Mouse (Mus musculus): ENCODE data around the gene Hspa8. TPM values are rescaled to one million over a fixed set of nuclear protein-coding genes. Genes with fewer than 3 reads are reported as not detected.
"Not testable (repeated sequence)": the region's sequence is repeated elsewhere in the genome, so short reads cannot be mapped to it uniquely, and the experiment has no call there.

The Hspa8 gene
- polyA plus RNA-seq, 1 experiment = 1,837 TPM

GRCm38 (mm10) chr9:40781726-40782581 is 18.8 kb upstream of the Hspa8 start:
- H3K27ac ChIP-seq (ENCODE audit: insufficient read depth, low read depth, low read length) = peak overlapping the region; percentile 64
- peak overlapping the region; percentile 16; the same call in 1 of the 2 replicates for H3K4me3 ChIP-seq (ENCODE audit: insufficient read depth, low read depth, low read length)
- H3K4me1 ChIP-seq (ENCODE audit: control insufficient read depth, insufficient read depth, low read length) = peaks cover 17% of the 10 kb centered on the region
- 24% methylated on average over 26 of the region's 26 CpGs for WGBS
- TF ChIP-seq POLR2A (IDR thresholded peaks at IDR 0.05; ENCODE audit: insufficient read depth, low read depth, low read length) (no peak), CTCF (IDR thresholded peaks at IDR 0.05; ENCODE audit: insufficient read depth, low read depth, low read length) (no peak)

- Histone ChIP-seq H3K4me1 (ENCODE audit: control insufficient read depth, insufficient read depth, low read length) (peaks cover 17% of the 10 kb centered on the region), H3K27ac (ENCODE audit: insufficient read depth, low read depth, low read length) (peak overlapping the region; percentile 74), H3K4me3 (ENCODE audit: insufficient read depth, low read depth, low read length) (no peak overlapping the region)
- TF ChIP-seq CTCF (IDR thresholded peaks at IDR 0.05; ENCODE audit: insufficient read depth, low read depth, low read length) = no peak
- TF ChIP-seq POLR2A (IDR thresholded peaks at IDR 0.05; ENCODE audit: insufficient read depth, low read depth, low read length) = no peak
- WGBS = 28% methylated on average over 13 of the region's 13 CpGs
Observed at GRCm38 (mm10) chr9:40783641-40784373, 17.0 kb upstream of the Hspa8 start.

- 12% methylated on average over 9 of the region's 9 CpGs for WGBS
- Histone ChIP-seq H3K4me3 (ENCODE audit: insufficient read depth, low read depth, low read length) (no peak overlapping the region), H3K27ac (ENCODE audit: insufficient read depth, low read depth, low read length) (peak overlapping the region; percentile 74), H3K4me1 (ENCODE audit: control insufficient read depth, insufficient read depth, low read length) (peaks cover 17% of the 10 kb centered on the region)
- no peak for TF ChIP-seq POLR2A (IDR thresholded peaks at IDR 0.05; ENCODE audit: insufficient read depth, low read depth, low read length)
- no peak for TF ChIP-seq CTCF (IDR thresholded peaks at IDR 0.05; ENCODE audit: insufficient read depth, low read depth, low read length)
Observed at GRCm38 (mm10) chr9:40784374-40784967, 16.3 kb upstream of the Hspa8 start.

DNA sequence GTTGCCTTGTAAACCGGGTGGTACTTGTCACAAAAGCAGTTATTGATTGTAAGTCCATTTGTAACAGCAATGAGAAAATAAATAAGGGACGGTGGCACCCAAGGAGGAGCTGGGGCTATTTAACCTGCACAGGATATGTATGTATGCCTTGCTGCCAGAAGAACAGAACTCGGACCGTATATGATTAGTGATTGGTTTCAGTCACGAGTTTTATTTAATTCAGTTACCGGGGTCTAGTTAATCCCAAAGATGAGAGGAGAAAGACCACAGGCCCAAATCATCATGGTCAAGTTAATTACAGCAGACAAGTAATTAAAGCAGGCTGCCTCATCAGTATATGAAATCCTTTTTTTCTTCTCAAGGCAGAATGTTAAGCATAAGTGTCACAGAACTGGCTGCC is 15.3 kb upstream of the Hspa8 start:
- WGBS = 58% methylated on average over 6 of the region's 6 CpGs
- Histone ChIP-seq H3K4me1 (ENCODE audit: control insufficient read depth, insufficient read depth, low read length) (peaks cover 17% of the 10 kb centered on the region), H3K4me3 (ENCODE audit: insufficient read depth, low read depth, low read length) (no peak overlapping the region), H3K27ac (ENCODE audit: insufficient read depth, low read depth, low read length) (no peak overlapping the region; the same call in 1 of the 2 replicates)
- TF ChIP-seq CTCF (IDR thresholded peaks at IDR 0.05; ENCODE audit: insufficient read depth, low read depth, low read length) = no peak
- TF ChIP-seq POLR2A (IDR thresholded peaks at IDR 0.05; ENCODE audit: insufficient read depth, low read depth, low read length) = no peak

DNA sequence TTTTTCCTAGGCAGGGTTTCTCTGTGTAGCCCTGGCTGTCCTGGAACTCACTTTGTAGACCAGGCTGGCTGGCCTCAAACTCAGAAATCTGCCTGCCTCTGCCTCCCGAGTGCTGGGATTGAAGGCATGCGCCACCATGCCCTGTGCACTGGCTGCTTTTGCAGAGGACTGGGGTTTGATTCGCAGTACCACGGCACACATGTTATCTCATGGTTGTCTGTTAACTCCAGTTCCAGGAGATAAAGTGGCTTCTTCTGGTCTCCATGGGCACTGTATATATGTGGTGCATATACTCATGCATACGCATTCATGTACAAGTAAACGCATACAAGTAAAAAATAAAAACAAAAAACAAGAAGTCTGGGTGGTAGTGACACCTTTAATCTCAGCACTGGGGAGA is 14.0 kb upstream of the Hspa8 start:
- 98% methylated on average over 6 of the region's 6 CpGs for WGBS
- not testable (repeated sequence) for H3K27ac ChIP-seq (ENCODE audit: insufficient read depth, low read depth, low read length); H3K4me3 ChIP-seq (ENCODE audit: insufficient read depth, low read depth, low read length)
- H3K4me1 ChIP-seq (ENCODE audit: control insufficient read depth, insufficient read depth, low read length) = peaks cover 12% of the 10 kb centered on the region

- TF ChIP-seq POLR2A (IDR thresholded peaks at IDR 0.05; ENCODE audit: insufficient read depth, low read depth, low read length) (no peak), CTCF (IDR thresholded peaks at IDR 0.05; ENCODE audit: insufficient read depth, low read depth, low read length) (no peak)
- 69% methylated on average over 6 of the region's 6 CpGs for WGBS
- Histone ChIP-seq H3K4me1 (ENCODE audit: control insufficient read depth, insufficient read depth, low read length) (no peaks in the 10 kb centered on the region), H3K4me3 (ENCODE audit: insufficient read depth, low read depth, low read length) (no peak overlapping the region), H3K27ac (ENCODE audit: insufficient read depth, low read depth, low read length) (no peak overlapping the region)
Observed at GRCm38 (mm10) chr9:40791864-40792633, 8.7 kb upstream of the Hspa8 start.

- TF ChIP-seq CTCF (IDR thresholded peaks at IDR 0.05; ENCODE audit: insufficient read depth, low read depth, low read length) (no peak), POLR2A (IDR thresholded peaks at IDR 0.05; ENCODE audit: insufficient read depth, low read depth, low read length) (no peak)
- H3K4me3 ChIP-seq (ENCODE audit: insufficient read depth, low read depth, low read length) = no peak overlapping the region
- WGBS = 96% methylated on average over 5 of the region's 5 CpGs
- H3K4me1 ChIP-seq (ENCODE audit: control insufficient read depth, insufficient read depth, low read length) = no peaks in the 10 kb centered on the region
- no peak overlapping the region for H3K27ac ChIP-seq (ENCODE audit: insufficient read depth, low read depth, low read length)
Observed at GRCm38 (mm10) chr9:40793581-40793980, 7.2 kb upstream of the Hspa8 start.

GRCm38 (mm10) chr9:40794251-40794650 is 6.5 kb upstream of the Hspa8 start:
- 47% methylated on average over 5 of the region's 5 CpGs for WGBS
- no peak for TF ChIP-seq POLR2A (IDR thresholded peaks at IDR 0.05; ENCODE audit: insufficient read depth, low read depth, low read length)
- no peak for TF ChIP-seq CTCF (IDR thresholded peaks at IDR 0.05; ENCODE audit: insufficient read depth, low read depth, low read length)
- Histone ChIP-seq H3K27ac (ENCODE audit: insufficient read depth, low read depth, low read length) (no peak overlapping the region), H3K4me3 (ENCODE audit: insufficient read depth, low read depth, low read length) (no peak overlapping the region), H3K4me1 (ENCODE audit: control insufficient read depth, insufficient read depth, low read length) (peaks cover 3% of the 10 kb centered on the region; the same call in 1 of the 2 replicates)

Measured in olfactory bulb, adult 2 months (tissue).